Mouse (Mus musculus) liver, adult 2 months (tissue): ENCODE measurements around the gene Soga1. TPM values are rescaled to one million over a fixed set of nuclear protein-coding genes. Genes with fewer than 3 reads are reported as not detected.
A peak's percentile ranks its signal among the peaks of the same experiment; 100 is the strongest.

Experiments used
- DNase-seq: peaks from one replicate; pipeline ENCODE4 v3.0.0-alpha.2; 2011; ENCODE audit warnings: low read depth, low spot score; ENCODE audit errors: extremely low read depth
- H3K27ac ChIP-seq: fragments of 200-500 bp; replicated peaks from 2 replicates; pipeline ENCODE4 v1.5.1; 2012; ENCODE audit warnings: low read depth, mild to moderate bottlenecking, control low read depth, inconsistent platforms, low read length; ENCODE audit not compliant: insufficient read depth
- H3K27me3 ChIP-seq: fragments of 200-500 bp; 2 replicates; pipeline ENCODE4 v1.6.1; 2012; ENCODE audit warnings: mild to moderate bottlenecking, moderate library complexity, low read length, inconsistent platforms; ENCODE audit not compliant: control insufficient read depth, insufficient read depth
- H3K36me3 ChIP-seq: fragments of 200-500 bp; 2 replicates; pipeline ENCODE4 v1.6.1; 2012; ENCODE audit warnings: low read length, inconsistent platforms; ENCODE audit not compliant: control insufficient read depth, insufficient read depth
- H3K4me1 ChIP-seq: fragments of 200-500 bp; 2 replicates; pipeline ENCODE4 v1.6.1; 2011; ENCODE audit warnings: low read length; ENCODE audit not compliant: control insufficient read depth, insufficient read depth
- H3K4me3 ChIP-seq: fragments of 200-500 bp; 2 replicates; pipeline ENCODE4 v1.5.1; 2011; ENCODE audit warnings: low read depth, mild to moderate bottlenecking, control low read depth, low read length, moderate library complexity; ENCODE audit not compliant: insufficient read depth
- H3K79me2 ChIP-seq: fragments of 200-500 bp; 2 replicates; pipeline ENCODE4 v1.6.1; 2012; ENCODE audit warnings: inconsistent platforms, mild to moderate bottlenecking, low read length, moderate library complexity; ENCODE audit not compliant: control insufficient read depth, insufficient read depth
- H3K9ac ChIP-seq: fragments of 200-500 bp; 2 replicates; pipeline ENCODE4 v1.6.1; 2012; ENCODE audit warnings: low read depth, mild to moderate bottlenecking, control low read depth, inconsistent platforms, low read length
- CTCF ChIP-seq: fragments of 200-500 bp; IDR thresholded peaks from 2 replicates; pipeline ENCODE4 v1.5.1; 2011; ENCODE audit warnings: low read depth, low read length, control low read depth
- POLR2A ChIP-seq: fragments of 200-500 bp; IDR thresholded peaks from 2 replicates; pipeline ENCODE4 v1.6.1; 2011; ENCODE audit warnings: low read length, control low read depth; ENCODE audit not compliant: insufficient read depth; ENCODE audit errors: extremely low read depth
- WGBS: fragments of 180-500 bp; shearing (Covaris S2); methylation state at CpG from one replicate; pipeline ENCODE4 v1.1.7; 2018; 5-methylcytosine and 5-hydroxymethylcytosine counted together
- polyA plus RNA-seq: library from polyadenylated mRNA; depleted of rRNA; stranded (reverse); fragments of >200 nt; gene quantifications from 2 replicates; pipeline ENCODE4 v1.2.3, GENCODE M21; 2012
- total RNA-seq: library from RNA; depleted of rRNA; stranded (reverse); fragments of >200 nt; gene quantifications from 2 replicates; pipeline ENCODE4 v1.2.3, GENCODE M21; 2014

Gene Soga1
- total and polyA plus RNA-seq, 2 experiments, result 1.0 to 1.5 TPM

- Histone ChIP-seq H3K4me1 (no peaks in the 10 kb centered on the region), H3K9ac (no peak overlapping the region), H3K36me3 (peaks cover 19% of the 10 kb centered on the region), H3K27me3 (no peaks in the 10 kb centered on the region), H3K4me3 (no peak overlapping the region), H3K79me2 (no peaks in the 10 kb centered on the region), H3K27ac (no peak overlapping the region)
- TF ChIP-seq CTCF (no peak), POLR2A (no peak)
- no peak for DNase-seq
- WGBS, result 93% methylated on average over 12 of the region's 12 CpGs
Measured at GRCm38 (mm10) chr2:157100319-157100605, 21.2 kb upstream of the Soga1 start.

DNA sequence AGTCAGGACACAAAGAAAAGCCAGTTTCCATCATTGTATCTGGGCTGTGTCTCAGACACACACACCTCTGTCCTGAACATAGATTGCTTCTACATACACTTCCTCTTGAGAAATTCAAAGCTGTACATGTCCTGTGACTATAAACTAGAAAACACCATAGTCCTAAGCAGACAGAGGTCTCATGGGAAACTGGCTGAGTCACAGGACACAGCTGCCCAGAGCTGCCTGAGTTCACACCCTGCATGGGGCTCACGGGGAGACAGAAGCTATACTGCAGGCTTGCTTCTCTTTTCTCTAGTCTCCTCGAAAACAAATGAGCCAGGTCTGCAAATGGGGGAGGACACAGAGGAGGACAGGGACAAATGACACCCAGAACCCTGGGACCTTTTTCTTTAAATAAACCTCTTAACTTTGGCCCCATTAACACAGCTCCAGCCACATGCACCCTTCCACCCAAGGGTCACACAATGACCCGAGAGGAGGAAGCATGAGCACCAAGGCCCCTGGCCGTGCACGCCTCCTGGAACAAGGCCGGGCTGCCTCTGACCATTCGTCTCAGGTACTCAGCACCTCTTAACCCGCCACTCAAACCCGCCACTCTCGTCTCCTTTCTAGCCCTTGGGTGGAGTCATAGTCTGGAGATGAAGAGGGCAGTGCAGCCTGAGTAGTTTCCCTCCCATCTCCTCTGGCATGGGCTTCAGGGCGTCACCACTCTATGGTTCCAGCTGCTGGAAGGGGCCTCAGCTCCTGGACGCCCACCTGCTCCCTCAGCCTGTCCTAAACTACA lies 20.7 kb upstream of the Soga1 start:
- no peak overlapping the region for H3K4me3 ChIP-seq
- TF ChIP-seq CTCF (no peak), POLR2A (no peak)
- no peaks in the 10 kb centered on the region for H3K27me3 ChIP-seq
- WGBS, result 90% methylated on average over 12 of the region's 12 CpGs
- H3K36me3 ChIP-seq, result peaks cover 15% of the 10 kb centered on the region
- no peak for DNase-seq
- no peak overlapping the region for H3K27ac ChIP-seq
- no peaks in the 10 kb centered on the region for H3K79me2 ChIP-seq
- H3K4me1 ChIP-seq, result no peaks in the 10 kb centered on the region
- no peak overlapping the region for H3K9ac ChIP-seq

DNA sequence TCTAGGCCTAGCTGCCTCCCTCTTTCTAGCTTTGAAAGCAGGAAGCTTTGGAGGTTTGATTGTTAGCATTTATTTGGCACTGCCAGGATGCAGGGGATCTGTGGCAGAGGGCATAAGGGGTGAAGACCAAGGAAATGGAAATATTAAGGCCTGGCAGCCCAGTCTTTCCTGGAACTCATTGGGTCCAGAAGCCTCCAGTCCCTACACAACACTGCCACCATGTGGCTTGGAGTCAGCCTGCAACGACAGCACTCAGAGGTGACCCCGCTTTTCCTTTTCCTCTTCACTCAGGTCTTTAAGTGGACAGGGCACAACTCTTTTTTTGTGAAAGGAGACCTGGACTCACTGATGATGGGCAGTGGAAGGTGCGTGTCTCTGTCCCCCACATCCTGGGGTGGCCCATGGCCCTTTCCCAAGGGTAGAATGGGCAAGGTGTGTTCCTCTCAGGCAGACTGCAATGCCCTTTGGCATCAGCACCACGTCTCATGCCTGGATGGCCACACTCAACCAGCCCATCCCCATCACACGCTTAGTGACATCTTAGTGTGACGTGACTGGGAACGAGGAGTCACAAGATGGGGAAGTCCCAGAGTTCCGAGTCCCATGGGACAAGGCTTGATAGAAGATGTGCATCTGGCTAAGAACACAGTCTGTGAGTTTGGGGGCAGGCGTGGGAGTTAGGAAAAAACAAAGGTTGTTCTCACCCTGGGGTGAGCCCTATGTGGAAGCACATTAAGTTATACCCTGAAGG lies 16.1 kb upstream of the Soga1 start:
- Histone ChIP-seq H3K79me2 (no peaks in the 10 kb centered on the region), H3K27ac (no peak overlapping the region), H3K4me3 (no peak overlapping the region), H3K27me3 (no peaks in the 10 kb centered on the region), H3K36me3 (peaks cover 2% of the 10 kb centered on the region; the same call in 1 of the 2 replicates), H3K9ac (no peak overlapping the region), H3K4me1 (peaks cover 2% of the 10 kb centered on the region; the same call in 1 of the 2 replicates)
- TF ChIP-seq CTCF (peak; percentile 86), POLR2A (no peak)
- 69% methylated on average over 9 of the region's 9 CpGs for WGBS
- DNase-seq, result no peak

GRCm38 (mm10) chr2:157092024-157092423 lies 13.0 kb upstream of the Soga1 start:
- H3K4me3 ChIP-seq, result no peak overlapping the region
- WGBS, result 67% methylated on average over 8 of the region's 8 CpGs
- H3K27me3 ChIP-seq, result no peaks in the 10 kb centered on the region
- no peak overlapping the region for H3K27ac ChIP-seq
- no peak for DNase-seq
- H3K79me2 ChIP-seq, result no peaks in the 10 kb centered on the region
- no peaks in the 10 kb centered on the region for H3K36me3 ChIP-seq
- peaks cover 2% of the 10 kb centered on the region; the same call in 1 of the 2 replicates for H3K4me1 ChIP-seq
- TF ChIP-seq CTCF, result no peak
- TF ChIP-seq POLR2A, result no peak
- H3K9ac ChIP-seq, result no peak overlapping the region

GRCm38 (mm10) chr2:157087536-157088317 lies 8.7 kb upstream of the Soga1 start:
- Histone ChIP-seq H3K4me1 (no peaks in the 10 kb centered on the region), H3K4me3 (no peak overlapping the region), H3K79me2 (no peaks in the 10 kb centered on the region), H3K36me3 (no peaks in the 10 kb centered on the region), H3K9ac (no peak overlapping the region), H3K27ac (no peak overlapping the region), H3K27me3 (no peaks in the 10 kb centered on the region)
- TF ChIP-seq CTCF (no peak), POLR2A (no peak)
- 68% methylated on average over 14 of the region's 14 CpGs for WGBS
- DNase-seq, result no peak
